ENCODE assay signal across 16 mouse cellular contexts in genomic region chr9:9920580-9920979, GRCm38 (mm10).
"Had no signal": no experiment of that assay in that cellular context is flagged by ENCODE, and none has a peak within 500 bp of the region (broad histone marks: within the 10 kb centered on the region; RNA-seq: fewer than 3 reads in every experiment).

No protein-coding gene starts in this region.

- H3K4me1 ChIP-seq: lung, embryonic 15.5 days; megakaryocyte, embryonic 14.5 days; midbrain, embryonic 13.5 days; midbrain, embryonic 15.5 days; neural tube, embryonic 12.5 days; stomach, embryonic 15.5 days had no signal

- ATAC-seq: lung, postnatal 0 days; midbrain, embryonic 13.5 days; midbrain, embryonic 15.5 days had no signal

- H3K9ac ChIP-seq: lung, embryonic 15.5 days; midbrain, embryonic 13.5 days; midbrain, embryonic 15.5 days; neural tube, embryonic 12.5 days; stomach, embryonic 15.5 days had no signal

- DNase-seq: lung, postnatal 14 days; lung, postnatal 36 days; right cerebral cortex, postnatal 14 days; thymus, adult 2 months; thymus, postnatal 25 days; thymus, postnatal 4 days had no signal

- H3K27me3 ChIP-seq: lung, embryonic 15.5 days; megakaryocyte, embryonic 14.5 days; midbrain, embryonic 13.5 days; midbrain, embryonic 15.5 days; neural tube, embryonic 12.5 days; stomach, embryonic 15.5 days had no signal

- H3K4me3 ChIP-seq: lung, embryonic 15.5 days; megakaryocyte, embryonic 14.5 days; midbrain, embryonic 13.5 days; midbrain, embryonic 15.5 days; neural tube, embryonic 12.5 days; stomach, embryonic 15.5 days had no signal

- H3K36me3 ChIP-seq: lung, embryonic 15.5 days; midbrain, embryonic 13.5 days; midbrain, embryonic 15.5 days; neural tube, embryonic 12.5 days; stomach, embryonic 15.5 days had no signal

- H3K27ac ChIP-seq: lung, embryonic 15.5 days; macrophage; midbrain, embryonic 13.5 days; midbrain, embryonic 15.5 days; neural tube, embryonic 12.5 days; stomach, embryonic 15.5 days; stomach, postnatal 0 days had no signal

- H3K9me3 ChIP-seq: midbrain, embryonic 13.5 days; stomach, embryonic 15.5 days had no signal

- H3K4me2 ChIP-seq: lung, embryonic 15.5 days; midbrain, embryonic 11.5 days; midbrain, embryonic 13.5 days; midbrain, embryonic 15.5 days; neural tube, embryonic 12.5 days; stomach, embryonic 15.5 days had no signal
